Mouse (Mus musculus): ENCODE measurements around the gene Ptrh2. TPM values are rescaled to one million over a fixed set of nuclear protein-coding genes. Genes with fewer than 3 reads are reported as not detected.

Gene Ptrh2
- polyA plus RNA-seq, 1 experiment: 0.08 TPM

- Histone ChIP-seq H3K27me3 (ENCODE audit: control insufficient read depth) (no peaks in the 10 kb centered on the region), H3K9me3 (ENCODE audit: control insufficient read depth, low read length) (no peaks in the 10 kb centered on the region), H3K4me1 (ENCODE audit: control insufficient read depth) (peaks cover 72% of the 10 kb centered on the region), H3K36me3 (ENCODE audit: control insufficient read depth) (peaks cover 47% of the 10 kb centered on the region), H3K4me3 (replicated peaks) (peak overlapping the region; percentile 91)
- TF ChIP-seq TAL1 (IDR thresholded peaks at IDR 0.05; ENCODE audit: low read length) (no peak), GATA1 (IDR thresholded peaks at IDR 0.05; ENCODE audit: low read length) (no peak)
Observed at GRCm38 (mm10) chr11:86681423-86681822, 2.4 kb upstream of the Ptrh2 start.

GRCm38 (mm10) chr11:86682861-86683260 lies 924 bp upstream of the Ptrh2 start:
- peaks cover 68% of the 10 kb centered on the region for H3K4me1 ChIP-seq (ENCODE audit: control insufficient read depth)
- peak overlapping the region; percentile 91 for H3K4me3 ChIP-seq (replicated peaks)
- H3K36me3 ChIP-seq (ENCODE audit: control insufficient read depth): peaks cover 47% of the 10 kb centered on the region
- TF ChIP-seq TAL1 (IDR thresholded peaks at IDR 0.05; ENCODE audit: low read length): no peak
- H3K27me3 ChIP-seq (ENCODE audit: control insufficient read depth): no peaks in the 10 kb centered on the region
- no peaks in the 10 kb centered on the region for H3K9me3 ChIP-seq (ENCODE audit: control insufficient read depth, low read length)

DNA sequence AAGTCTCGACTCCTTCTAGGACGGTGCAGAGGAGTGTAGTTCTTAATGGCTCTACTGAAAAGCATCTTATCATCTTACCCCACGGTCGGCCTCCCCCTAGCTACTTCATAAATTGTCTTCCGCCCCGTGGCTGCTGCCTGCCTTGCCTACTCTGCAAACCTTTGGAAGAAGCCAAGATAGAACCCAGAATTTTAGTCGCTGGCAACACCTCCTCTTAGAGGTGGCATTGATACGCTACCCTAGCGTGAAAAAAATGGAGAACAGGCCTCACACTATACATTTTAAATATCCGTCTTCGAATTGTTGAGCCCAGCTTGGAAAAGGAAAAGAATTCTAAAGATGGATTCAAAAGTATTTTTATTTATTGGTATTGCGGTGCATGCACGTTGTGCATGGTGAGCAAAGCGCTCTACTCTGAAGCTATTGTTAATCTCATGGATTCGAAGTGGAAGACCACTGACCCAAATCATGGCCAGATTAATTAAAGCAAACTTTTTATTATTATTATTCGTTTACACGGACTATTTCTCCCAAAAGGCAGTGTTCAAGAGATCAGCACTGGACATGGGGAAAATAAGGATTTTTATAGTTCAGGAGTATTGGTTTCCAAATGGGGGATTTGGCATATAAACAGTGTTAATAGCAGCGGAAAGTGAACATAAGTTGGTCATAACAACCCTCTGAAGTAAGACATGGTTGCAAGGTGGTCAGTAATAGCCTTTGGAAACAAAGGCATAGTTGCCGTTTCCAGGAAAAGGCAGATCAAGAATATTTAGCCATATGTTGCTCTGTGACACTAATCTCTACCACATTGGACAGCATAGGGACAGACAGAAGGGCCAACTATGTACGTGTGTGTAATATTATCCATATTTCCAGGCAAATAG lies 584 bp downstream of the Ptrh2 start:
- Histone ChIP-seq H3K4me3 (replicated peaks) (peak overlapping the region; percentile 91), H3K27me3 (ENCODE audit: control insufficient read depth) (no peaks in the 10 kb centered on the region), H3K4me1 (ENCODE audit: control insufficient read depth) (peaks cover 62% of the 10 kb centered on the region), H3K9me3 (ENCODE audit: control insufficient read depth, low read length) (no peaks in the 10 kb centered on the region), H3K36me3 (ENCODE audit: control insufficient read depth) (peaks cover 54% of the 10 kb centered on the region)
- no peak for TF ChIP-seq GATA1 (IDR thresholded peaks at IDR 0.05; ENCODE audit: low read length)
- TF ChIP-seq TAL1 (IDR thresholded peaks at IDR 0.05; ENCODE audit: low read length): no peak

DNA sequence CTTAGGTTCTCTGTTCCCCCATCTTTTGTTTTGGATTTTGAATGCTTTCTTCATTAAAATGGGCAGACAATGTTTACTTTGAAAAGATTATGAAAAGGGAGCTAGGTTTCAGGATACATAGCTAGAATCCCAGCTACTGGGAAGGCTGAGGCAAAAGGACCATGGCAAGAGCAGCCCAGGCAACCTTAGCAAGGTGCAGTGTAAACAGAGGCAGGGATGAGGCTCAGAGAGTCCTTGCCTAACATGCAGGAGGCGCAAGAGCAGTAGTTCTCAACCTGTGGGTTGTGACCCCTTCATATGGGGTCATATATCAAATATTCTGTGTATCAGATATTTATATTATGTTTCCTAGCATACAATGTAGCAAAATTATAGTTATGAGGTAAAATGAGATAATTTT lies 1.6 kb downstream of the Ptrh2 start:
- no peak for TF ChIP-seq TAL1 (IDR thresholded peaks at IDR 0.05; ENCODE audit: low read length)
- no peak for TF ChIP-seq GATA1 (IDR thresholded peaks at IDR 0.05; ENCODE audit: low read length)
- H3K9me3 ChIP-seq (ENCODE audit: control insufficient read depth, low read length): no peaks in the 10 kb centered on the region
- no peaks in the 10 kb centered on the region for H3K27me3 ChIP-seq (ENCODE audit: control insufficient read depth)
- peaks cover 56% of the 10 kb centered on the region for H3K36me3 ChIP-seq (ENCODE audit: control insufficient read depth)
- peak overlapping the region; percentile 91 for H3K4me3 ChIP-seq (replicated peaks)
- peaks cover 53% of the 10 kb centered on the region for H3K4me1 ChIP-seq (ENCODE audit: control insufficient read depth)

GRCm38 (mm10) chr11:86690383-86690782 lies 6.6 kb downstream of the Ptrh2 start:
- Histone ChIP-seq H3K4me1 (ENCODE audit: control insufficient read depth) (peaks cover 23% of the 10 kb centered on the region), H3K36me3 (ENCODE audit: control insufficient read depth) (peaks cover 99% of the 10 kb centered on the region), H3K9me3 (ENCODE audit: control insufficient read depth, low read length) (no peaks in the 10 kb centered on the region), H3K4me3 (replicated peaks) (no peak overlapping the region), H3K27me3 (ENCODE audit: control insufficient read depth) (no peaks in the 10 kb centered on the region)
- TF ChIP-seq GATA1 (IDR thresholded peaks at IDR 0.05; ENCODE audit: low read length): no peak
- no peak for TF ChIP-seq TAL1 (IDR thresholded peaks at IDR 0.05; ENCODE audit: low read length)

GRCm38 (mm10) chr11:86691482-86691881 lies 7.7 kb downstream of the Ptrh2 start:
- H3K27me3 ChIP-seq (ENCODE audit: control insufficient read depth): no peaks in the 10 kb centered on the region

DNA sequence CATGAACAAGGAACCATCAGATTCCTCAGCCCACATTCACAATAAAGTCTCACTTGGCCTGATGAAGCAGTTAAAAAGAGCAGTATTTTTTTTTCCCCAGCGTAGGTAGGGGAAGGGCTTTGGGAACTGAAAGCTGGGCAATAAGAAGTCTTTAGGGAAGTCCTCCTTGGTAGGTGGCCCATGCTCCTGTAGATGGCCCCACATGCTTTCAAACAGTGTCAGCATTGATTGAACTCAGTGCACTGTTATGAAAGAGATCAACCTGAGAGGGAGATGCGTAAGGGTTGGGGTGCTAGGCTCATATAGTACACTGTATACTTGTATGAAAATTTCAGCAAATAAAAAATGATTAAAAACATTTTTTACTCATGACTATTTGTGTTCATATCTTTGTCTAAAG lies 8.2 kb downstream of the Ptrh2 start:
- TF ChIP-seq GATA1 (IDR thresholded peaks at IDR 0.05; ENCODE audit: low read length) (no peak), TAL1 (IDR thresholded peaks at IDR 0.05; ENCODE audit: low read length) (no peak)
- Histone ChIP-seq H3K27me3 (ENCODE audit: control insufficient read depth) (no peaks in the 10 kb centered on the region), H3K4me3 (replicated peaks) (no peak overlapping the region), H3K36me3 (ENCODE audit: control insufficient read depth) (peaks cover 99% of the 10 kb centered on the region), H3K9me3 (ENCODE audit: control insufficient read depth, low read length) (no peaks in the 10 kb centered on the region), H3K4me1 (ENCODE audit: control insufficient read depth) (peaks cover 10% of the 10 kb centered on the region)

More at GRCm38 (mm10) chr11:86691482-86691881, 7.7 kb downstream of the Ptrh2 start:
- no peaks in the 10 kb centered on the region for H3K9me3 ChIP-seq (ENCODE audit: control insufficient read depth, low read length)
- TF ChIP-seq TAL1 (IDR thresholded peaks at IDR 0.05; ENCODE audit: low read length) (no peak), GATA1 (IDR thresholded peaks at IDR 0.05; ENCODE audit: low read length) (no peak)
- no peak overlapping the region for H3K4me3 ChIP-seq (replicated peaks)
- H3K4me1 ChIP-seq (ENCODE audit: control insufficient read depth): peaks cover 13% of the 10 kb centered on the region
- peaks cover 99% of the 10 kb centered on the region for H3K36me3 ChIP-seq (ENCODE audit: control insufficient read depth)

DNA sequence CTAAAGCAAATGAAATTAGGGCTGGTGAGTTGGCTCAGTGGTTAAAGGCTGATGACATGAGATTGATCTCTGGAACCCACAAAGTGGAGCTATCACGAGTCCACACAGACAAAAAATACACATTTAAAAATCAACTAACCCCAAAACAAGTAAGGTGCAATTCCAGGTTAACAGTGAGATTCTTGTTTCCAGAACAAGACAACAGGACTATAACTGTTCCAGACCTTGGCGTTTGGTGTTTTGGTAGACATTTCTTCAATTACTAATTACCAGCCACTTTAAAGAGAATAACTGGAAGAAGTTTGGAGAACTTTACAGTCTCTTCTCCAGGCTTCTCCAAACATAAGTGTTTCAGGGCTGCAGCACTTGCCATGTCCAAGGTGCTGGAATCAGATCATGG lies 8.8 kb downstream of the Ptrh2 start:
- no peaks in the 10 kb centered on the region for H3K9me3 ChIP-seq (ENCODE audit: control insufficient read depth, low read length)
- no peak for TF ChIP-seq TAL1 (IDR thresholded peaks at IDR 0.05; ENCODE audit: low read length)
- no peak for TF ChIP-seq GATA1 (IDR thresholded peaks at IDR 0.05; ENCODE audit: low read length)
- H3K36me3 ChIP-seq (ENCODE audit: control insufficient read depth): peaks cover 99% of the 10 kb centered on the region
- no peaks in the 10 kb centered on the region for H3K27me3 ChIP-seq (ENCODE audit: control insufficient read depth)
- H3K4me1 ChIP-seq (ENCODE audit: control insufficient read depth): peaks cover 5% of the 10 kb centered on the region
- no peak overlapping the region for H3K4me3 ChIP-seq (replicated peaks)

DNA sequence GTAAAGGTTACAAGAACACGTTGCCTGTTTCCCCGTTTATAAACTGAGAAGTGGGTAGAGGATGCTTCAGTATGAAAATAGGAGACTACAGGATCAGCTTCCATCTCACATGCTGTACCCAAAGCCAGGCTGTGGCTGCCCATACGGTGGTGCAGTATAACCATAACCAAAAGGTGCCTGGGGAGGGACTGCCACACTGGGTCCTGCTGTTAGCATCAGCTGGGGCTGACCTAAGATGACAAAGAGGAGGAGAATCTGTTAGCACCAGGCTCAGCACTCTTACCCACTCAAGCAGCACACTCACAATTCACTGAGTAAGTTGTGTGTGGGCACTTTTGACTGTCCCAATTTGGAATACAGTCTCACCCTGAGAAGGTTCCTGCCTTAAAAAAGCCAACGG lies 11.7 kb downstream of the Ptrh2 start:
- H3K4me1 ChIP-seq (ENCODE audit: control insufficient read depth): peaks cover 3% of the 10 kb centered on the region; the same call in 1 of the 2 replicates
- no peak for TF ChIP-seq TAL1 (IDR thresholded peaks at IDR 0.05; ENCODE audit: low read length)
- TF ChIP-seq GATA1 (IDR thresholded peaks at IDR 0.05; ENCODE audit: low read length): no peak
- H3K4me3 ChIP-seq (replicated peaks): no peak overlapping the region
- peaks cover 100% of the 10 kb centered on the region for H3K36me3 ChIP-seq (ENCODE audit: control insufficient read depth)
- H3K9me3 ChIP-seq (ENCODE audit: control insufficient read depth, low read length): no peaks in the 10 kb centered on the region
- H3K27me3 ChIP-seq (ENCODE audit: control insufficient read depth): no peaks in the 10 kb centered on the region

All from erythroblast, embryonic 14.5 days (primary cell).